Mouse (Mus musculus) midbrain, embryonic 10.5 days (tissue): Measurements from ENCODE around the gene Serpinb8. TPM values are rescaled to one million over a fixed set of nuclear protein-coding genes. Genes with fewer than 3 reads are reported as not detected.

Experiments used
- DNase-seq: peaks from one replicate; pipeline ENCODE4 v3.0.0-alpha.2; 2017; ENCODE audit warnings: low spot score
- H3K27ac ChIP-seq: fragments of 300-500 bp; sonication (generic); replicated peaks from 2 replicates; pipeline ENCODE4 v1.5.1; 2016; ENCODE audit warnings: mild to moderate bottlenecking
- H3K27me3 ChIP-seq: fragments of 300-500 bp; sonication (generic); 2 replicates; pipeline ENCODE4 v1.6.1; 2016; ENCODE audit warnings: low read depth, mild to moderate bottlenecking; ENCODE audit not compliant: poor library complexity, severe bottlenecking
- H3K36me3 ChIP-seq: fragments of 300-500 bp; sonication (generic); 2 replicates; pipeline ENCODE4 v1.6.1; 2016; ENCODE audit warnings: mild to moderate bottlenecking, moderate library complexity
- H3K4me1 ChIP-seq: fragments of 300-500 bp; sonication (generic); 2 replicates; pipeline ENCODE4 v1.6.1; 2016
- H3K4me3 ChIP-seq: fragments of 300-500 bp; sonication (generic); 2 replicates; pipeline ENCODE4 v1.5.1; 2016; ENCODE audit warnings: mild to moderate bottlenecking, moderate library complexity
- H3K9me3 ChIP-seq: fragments of 300-500 bp; sonication (generic); replicated peaks from 2 replicates; pipeline ENCODE4 v1.6.1; 2016; ENCODE audit warnings: mild to moderate bottlenecking
- WGBS: fragments of 180-500 bp; shearing (Covaris S2); methylation state at CpG from one replicate; pipeline ENCODE4 v1.1.7; 2016; 5-methylcytosine and 5-hydroxymethylcytosine counted together
- polyA plus RNA-seq: library from polyadenylated mRNA; unstranded; fragments of >200 nt; fragmentation: Nextera tagmentation; extraction: Ambion mirVana; gene quantifications from 2 replicates; pipeline ENCODE4 v1.2.1, GENCODE M21; 2016

Serpinb8 gene
- 0.48 TPM in 2 replicates for polyA plus RNA-seq

DNA sequence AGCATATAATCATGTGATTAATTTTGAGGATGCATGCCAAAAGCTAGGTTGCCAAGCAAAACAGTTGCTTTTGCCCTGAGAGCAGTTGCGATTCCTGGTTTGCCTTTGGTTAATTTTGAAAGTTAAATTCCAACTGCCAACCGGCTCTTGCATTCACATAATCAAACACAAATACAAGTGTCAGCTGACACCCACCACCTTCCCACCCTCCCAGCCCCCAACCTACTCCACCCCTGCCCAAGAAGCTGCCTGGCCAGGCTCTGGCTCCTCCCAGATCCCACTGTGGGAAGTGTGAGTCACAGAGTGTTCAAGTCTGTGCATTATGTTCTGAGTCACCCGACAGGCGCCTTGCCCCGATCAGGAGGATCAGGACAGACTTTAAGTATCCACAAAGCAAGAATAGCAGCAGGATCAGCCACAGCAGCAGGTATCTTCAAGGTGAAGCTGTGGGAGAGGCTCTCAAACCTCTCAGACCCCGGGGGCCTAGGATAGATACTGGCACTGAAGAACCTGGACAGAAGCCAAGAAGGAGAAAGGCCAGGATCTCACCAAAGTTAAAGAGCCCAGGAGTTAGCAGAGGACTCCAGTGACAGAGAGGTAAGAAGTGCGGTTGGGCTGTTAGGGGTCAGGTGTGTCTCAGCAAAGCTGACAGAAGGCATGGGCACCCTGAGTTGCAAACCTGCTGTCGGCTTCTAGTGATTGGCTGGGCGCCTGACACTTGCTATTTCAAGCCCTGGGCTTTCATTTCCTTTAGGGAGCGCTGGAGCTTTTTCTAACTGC lies at the start of gene Serpinb8:
TSS of gene Serpinb8 (plus strand) at position 316 of the 780 bp plus-strand sequence.
- Histone ChIP-seq H3K36me3 (no peaks in the 10 kb centered on the region), H3K27ac (no peak within 1 kb of the TSS), H3K4me1 (no peaks in the 10 kb centered on the region), H3K9me3 (no peaks in the 10 kb centered on the region), H3K4me3 (no peak within 1 kb of the TSS), H3K27me3 (no peaks in the 10 kb centered on the region)
- WGBS: 66% methylated on average over 10 of the region's 10 CpGs
- DNase-seq: no peak

DNA sequence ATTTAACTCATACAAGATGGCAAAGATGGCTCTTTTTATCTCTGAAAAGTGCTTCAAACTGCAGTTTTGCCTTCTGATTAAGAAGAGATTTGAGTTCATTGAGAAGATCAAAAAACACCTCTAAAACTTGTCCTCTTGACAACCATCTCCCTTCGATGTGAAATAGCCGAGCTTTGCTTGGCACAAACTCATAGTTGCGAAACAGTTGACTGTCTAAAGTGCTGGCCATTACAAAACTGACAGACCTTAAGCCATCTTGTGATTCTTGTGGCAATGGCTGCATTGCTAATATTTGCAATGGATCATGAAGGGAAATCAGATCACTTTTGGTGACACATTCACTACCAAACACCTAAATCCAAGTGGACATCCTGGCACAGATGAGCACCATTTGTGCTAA lies 30.3 kb upstream of the Serpinb8 start:
- no peaks in the 10 kb centered on the region for H3K9me3 ChIP-seq
- H3K36me3 ChIP-seq: no peaks in the 10 kb centered on the region
- DNase-seq: no peak
- no peak overlapping the region for H3K27ac ChIP-seq
- WGBS: 91% methylated on average over 3 of the region's 3 CpGs
- H3K4me1 ChIP-seq: no peaks in the 10 kb centered on the region
- H3K4me3 ChIP-seq: no peak overlapping the region
- no peaks in the 10 kb centered on the region for H3K27me3 ChIP-seq

DNA sequence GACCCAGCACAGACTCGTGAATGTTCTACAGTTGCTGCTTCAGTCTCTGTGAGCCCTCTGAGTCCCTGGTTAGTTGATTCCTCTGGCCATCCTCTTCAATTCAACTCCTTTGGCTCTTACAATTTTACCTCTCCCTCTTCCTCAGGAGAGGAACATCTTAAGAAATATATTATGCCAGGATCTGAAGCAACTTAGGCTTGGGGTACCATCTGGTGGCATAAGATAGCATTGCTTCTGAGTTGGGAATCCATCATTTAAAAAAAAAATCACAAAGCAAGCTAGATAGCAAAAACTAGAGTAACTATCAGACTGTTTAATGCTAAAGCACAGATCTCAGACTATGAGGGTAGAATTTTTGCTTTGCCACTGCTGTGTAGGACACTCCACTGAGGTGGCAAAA lies 27.7 kb upstream of the Serpinb8 start:
- H3K9me3 ChIP-seq: no peaks in the 10 kb centered on the region
- no peak overlapping the region for H3K4me3 ChIP-seq
- no peak overlapping the region for H3K27ac ChIP-seq
- DNase-seq: no peak
- H3K27me3 ChIP-seq: no peaks in the 10 kb centered on the region
- 74% methylated on average over 1 of the region's 1 CpGs for WGBS
- no peaks in the 10 kb centered on the region for H3K36me3 ChIP-seq
- no peaks in the 10 kb centered on the region for H3K4me1 ChIP-seq

DNA sequence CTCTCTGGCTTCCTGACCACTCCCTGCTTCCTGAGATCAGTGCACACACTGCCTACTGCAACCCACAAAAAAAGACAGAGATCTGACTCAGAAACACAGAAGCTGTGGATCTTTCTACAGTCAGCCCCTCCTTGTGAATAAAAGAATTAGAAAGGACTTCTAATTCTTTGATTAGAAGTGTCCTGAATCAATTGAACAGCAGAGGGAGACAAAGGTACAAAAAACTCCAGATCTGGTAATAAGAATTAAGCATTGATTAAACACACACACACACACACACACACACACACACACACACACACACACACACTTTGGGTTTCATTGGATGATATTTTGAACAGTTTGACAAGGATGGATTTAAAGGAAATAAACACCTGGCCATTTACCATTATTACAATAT lies 24.2 kb upstream of the Serpinb8 start:
- no peak for DNase-seq
- Histone ChIP-seq H3K4me1 (no peaks in the 10 kb centered on the region), H3K27ac (no peak overlapping the region)

DNA sequence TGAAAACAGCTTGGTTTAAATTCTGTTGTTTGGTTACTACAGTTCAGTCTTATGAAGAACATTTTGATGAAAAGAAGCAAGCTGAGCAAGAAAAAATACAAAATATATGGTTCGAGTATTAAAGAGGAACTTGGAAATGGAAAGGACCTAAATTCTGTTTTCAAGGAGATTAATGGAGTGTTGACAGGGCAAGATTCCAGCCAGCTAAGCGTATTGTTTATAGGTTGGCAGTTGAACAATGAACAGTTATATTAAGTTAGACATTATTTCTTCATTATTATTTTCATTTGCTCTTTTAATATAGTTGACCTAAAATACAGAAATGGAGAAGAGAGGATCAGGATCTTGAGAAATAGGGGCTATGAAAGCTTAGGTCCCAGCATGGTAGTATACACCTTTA lies 13.7 kb upstream of the Serpinb8 start:
- H3K27me3 ChIP-seq: no peaks in the 10 kb centered on the region
- H3K9me3 ChIP-seq: no peaks in the 10 kb centered on the region
- no peaks in the 10 kb centered on the region for H3K36me3 ChIP-seq
- no peak overlapping the region for H3K27ac ChIP-seq
- DNase-seq: no peak
- no peak overlapping the region for H3K4me3 ChIP-seq
- 90% methylated on average over 2 of the region's 2 CpGs for WGBS
- H3K4me1 ChIP-seq: no peaks in the 10 kb centered on the region

More for the DNA sequence above, 24.2 kb upstream of the Serpinb8 start:
- Histone ChIP-seq H3K4me3 (no peak overlapping the region), H3K9me3 (no peaks in the 10 kb centered on the region), H3K27me3 (no peaks in the 10 kb centered on the region), H3K36me3 (no peaks in the 10 kb centered on the region)

DNA sequence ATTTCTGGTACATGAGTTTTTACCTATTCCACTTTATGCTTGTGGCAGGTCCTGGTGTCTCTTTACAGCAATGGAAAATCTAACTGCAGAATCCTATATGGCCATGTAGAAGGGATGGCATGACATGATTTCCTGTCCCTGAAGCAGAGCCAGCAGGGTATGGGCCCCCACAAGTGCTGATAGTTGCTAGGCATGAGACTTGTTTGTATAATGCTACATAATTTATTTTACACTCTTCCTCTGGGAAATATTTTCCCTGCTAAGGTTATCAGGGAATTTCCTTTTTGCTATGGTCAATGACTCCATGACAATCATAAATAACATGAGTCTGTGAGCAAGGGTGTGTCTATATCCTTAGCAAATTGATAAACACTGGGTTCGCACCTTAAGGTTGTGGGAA lies 12.3 kb upstream of the Serpinb8 start:
- no peak overlapping the region for H3K4me3 ChIP-seq
- no peaks in the 10 kb centered on the region for H3K27me3 ChIP-seq
- WGBS: 96% methylated on average over 1 of the region's 1 CpGs
- no peaks in the 10 kb centered on the region for H3K4me1 ChIP-seq
- DNase-seq: no peak
- H3K9me3 ChIP-seq: no peaks in the 10 kb centered on the region
- H3K36me3 ChIP-seq: no peaks in the 10 kb centered on the region
- H3K27ac ChIP-seq: no peak overlapping the region

DNA sequence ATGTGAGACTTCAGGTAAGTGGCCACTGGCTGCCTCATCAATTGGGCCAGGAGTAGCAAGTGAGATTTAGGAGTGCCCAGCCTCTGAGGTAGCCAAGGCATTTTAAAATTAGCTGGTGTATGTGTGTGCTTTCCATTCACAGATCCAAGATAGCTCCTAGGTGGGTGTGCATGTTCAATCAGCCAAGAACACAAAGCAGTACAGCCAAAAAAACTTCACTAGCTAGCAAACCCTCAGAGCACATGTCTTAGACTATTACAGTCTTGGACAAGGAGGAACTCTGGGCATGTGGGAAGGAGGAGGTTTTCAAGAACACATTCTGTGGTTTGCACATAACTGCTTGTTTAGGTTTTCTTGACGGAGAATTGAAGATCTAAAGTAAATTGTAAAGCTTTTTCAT lies 8.6 kb upstream of the Serpinb8 start:
- no peaks in the 10 kb centered on the region for H3K36me3 ChIP-seq
- WGBS: 91% methylated on average over 1 of the region's 1 CpGs
- H3K4me1 ChIP-seq: no peaks in the 10 kb centered on the region

DNA sequence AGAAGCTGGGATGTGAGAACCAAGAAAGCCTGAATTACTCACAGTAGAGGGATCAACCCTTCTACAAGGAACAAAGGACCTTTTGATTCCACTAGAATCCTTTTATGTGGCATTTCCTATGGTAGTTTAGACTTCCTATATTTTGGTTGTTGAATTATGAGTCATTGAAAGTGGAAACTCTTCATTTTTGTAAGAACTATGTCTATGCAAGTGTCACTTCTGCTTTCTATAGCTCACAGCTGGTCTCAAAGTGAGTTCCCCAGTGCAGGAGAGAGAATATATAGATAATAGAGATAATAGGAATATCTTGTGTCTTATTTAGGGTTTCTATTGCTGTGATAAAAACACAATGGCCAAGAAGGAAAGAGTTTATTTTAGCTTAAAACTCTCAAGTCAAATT lies 6.9 kb upstream of the Serpinb8 start:
- Histone ChIP-seq H3K4me1 (no peaks in the 10 kb centered on the region), H3K27ac (no peak overlapping the region), H3K4me3 (no peak overlapping the region), H3K36me3 (no peaks in the 10 kb centered on the region), H3K27me3 (no peaks in the 10 kb centered on the region), H3K9me3 (no peaks in the 10 kb centered on the region)
- no peak for DNase-seq

More for the DNA sequence above, 8.6 kb upstream of the Serpinb8 start:
- H3K27ac ChIP-seq: no peak overlapping the region
- DNase-seq: no peak
- no peaks in the 10 kb centered on the region for H3K27me3 ChIP-seq
- no peaks in the 10 kb centered on the region for H3K9me3 ChIP-seq
- H3K4me3 ChIP-seq: no peak overlapping the region

DNA sequence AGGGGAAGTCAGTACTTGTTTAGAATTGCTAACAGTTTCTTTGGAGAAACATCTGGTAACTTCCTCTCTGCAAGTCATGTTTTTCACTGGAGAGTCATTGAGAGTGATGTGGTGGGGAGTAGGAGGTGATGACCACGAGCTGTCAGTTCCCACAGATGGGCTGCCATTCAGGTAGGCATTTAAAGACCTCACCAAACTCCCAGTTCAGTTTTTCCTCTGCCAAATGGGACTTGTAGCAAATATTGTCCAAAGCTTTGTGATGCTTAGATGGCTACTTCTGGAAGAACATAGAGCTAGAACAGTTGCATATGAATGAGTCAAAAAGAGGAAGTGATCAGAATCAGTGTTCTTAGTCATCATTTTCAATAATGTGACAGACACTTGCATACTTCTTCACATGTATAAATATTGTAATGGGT lies 5.8 kb upstream of the Serpinb8 start:
- WGBS: 38% methylated on average over 1 of the region's 1 CpGs
- Histone ChIP-seq H3K36me3 (no peaks in the 10 kb centered on the region), H3K4me1 (no peaks in the 10 kb centered on the region), H3K9me3 (no peaks in the 10 kb centered on the region), H3K4me3 (no peak overlapping the region), H3K27me3 (no peaks in the 10 kb centered on the region), H3K27ac (no peak overlapping the region)
- DNase-seq: no peak

DNA sequence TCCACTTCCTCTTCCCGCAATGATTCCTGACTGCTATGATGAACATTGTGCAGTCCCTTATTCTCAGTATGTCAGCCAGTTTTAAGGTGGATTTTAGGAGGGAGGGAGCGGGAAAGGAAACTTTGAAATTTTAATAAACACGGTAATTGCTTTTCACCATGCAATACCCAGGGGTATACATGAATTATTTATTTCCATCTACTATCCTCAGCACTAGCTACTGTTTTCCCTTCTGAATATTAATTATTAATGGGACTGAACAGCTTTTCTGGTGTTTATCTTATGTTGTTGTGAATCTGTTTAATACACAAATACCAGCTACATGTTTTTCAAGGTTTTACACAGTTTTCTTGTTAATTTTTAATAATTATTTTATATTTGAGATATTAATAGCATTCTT lies 4.9 kb upstream of the Serpinb8 start:
- H3K4me3 ChIP-seq: no peak overlapping the region
- H3K27me3 ChIP-seq: no peaks in the 10 kb centered on the region
- H3K36me3 ChIP-seq: no peaks in the 10 kb centered on the region
- DNase-seq: no peak
- no peaks in the 10 kb centered on the region for H3K4me1 ChIP-seq
- H3K9me3 ChIP-seq: no peaks in the 10 kb centered on the region
- WGBS: 92% methylated on average over 3 of the region's 3 CpGs
- no peak overlapping the region for H3K27ac ChIP-seq

DNA sequence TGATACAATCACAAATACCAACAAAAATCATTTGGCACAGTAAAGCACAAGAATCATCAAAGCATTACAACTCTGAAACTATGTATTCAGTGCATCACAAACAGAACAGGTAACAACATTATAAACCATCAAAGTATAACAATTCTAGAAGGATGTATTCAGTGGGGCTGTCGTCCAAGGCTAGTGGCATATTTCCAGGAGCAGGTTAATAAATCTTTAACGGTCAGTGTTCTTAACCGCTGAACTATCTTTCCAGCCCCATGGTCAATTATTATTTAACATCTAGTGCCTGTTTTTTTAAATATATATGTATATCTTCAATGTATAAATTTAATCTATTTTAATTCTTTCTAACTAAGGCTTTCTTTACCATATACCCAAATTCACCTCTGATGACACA lies 3.6 kb upstream of the Serpinb8 start:
- H3K27ac ChIP-seq: no peak overlapping the region
- 92% methylated on average over 3 of the region's 3 CpGs for WGBS
- H3K9me3 ChIP-seq: no peaks in the 10 kb centered on the region
- H3K27me3 ChIP-seq: no peaks in the 10 kb centered on the region
- no peak for DNase-seq
- H3K36me3 ChIP-seq: no peaks in the 10 kb centered on the region
- no peak overlapping the region for H3K4me3 ChIP-seq
- H3K4me1 ChIP-seq: no peaks in the 10 kb centered on the region

DNA sequence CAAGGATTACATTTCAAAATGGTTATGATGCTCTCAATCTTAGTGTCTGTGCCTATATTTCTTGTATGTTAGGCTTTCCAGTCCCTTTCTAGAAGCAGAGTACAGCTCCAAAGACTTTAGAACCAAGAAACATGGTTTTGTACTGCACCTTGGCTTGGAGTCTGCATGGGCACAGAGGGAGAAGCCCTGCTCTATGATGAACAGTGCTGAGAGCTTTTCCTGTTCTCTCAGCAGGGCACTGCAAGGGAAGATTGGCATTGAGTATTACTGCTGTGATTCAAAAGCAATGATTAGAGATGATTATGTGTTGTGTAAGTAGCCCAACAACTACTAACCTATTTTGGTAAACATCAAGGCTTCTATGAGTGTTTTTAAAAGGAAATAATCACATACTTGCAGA lies 1.6 kb upstream of the Serpinb8 start:
- H3K9me3 ChIP-seq: no peaks in the 10 kb centered on the region
- no peak overlapping the region for H3K27ac ChIP-seq
- H3K36me3 ChIP-seq: no peaks in the 10 kb centered on the region
- H3K27me3 ChIP-seq: no peaks in the 10 kb centered on the region
- no peaks in the 10 kb centered on the region for H3K4me1 ChIP-seq
- H3K4me3 ChIP-seq: no peak overlapping the region
- no peak for DNase-seq

DNA sequence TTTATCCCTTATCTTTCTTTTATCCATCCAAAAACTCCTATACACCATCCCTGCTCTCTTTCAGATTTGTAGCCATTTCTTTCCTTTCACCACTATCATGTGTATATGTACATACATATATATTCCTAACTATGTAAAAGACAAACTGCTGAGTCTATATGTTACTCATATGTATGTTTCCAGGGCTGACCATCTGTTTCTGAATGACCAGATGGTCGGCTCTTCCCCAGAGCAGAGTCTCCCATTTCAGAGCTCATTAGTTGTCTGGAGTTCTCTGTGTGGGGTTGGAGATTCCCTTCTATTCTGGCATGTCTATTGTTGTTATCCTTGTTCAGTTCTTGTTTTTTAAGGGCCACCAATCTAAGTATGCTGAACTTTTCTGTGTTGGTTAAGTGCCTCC lies 1.2 kb upstream of the Serpinb8 start:
- H3K27me3 ChIP-seq: no peaks in the 10 kb centered on the region
- H3K4me3 ChIP-seq: no peak overlapping the region
- no peaks in the 10 kb centered on the region for H3K36me3 ChIP-seq
- no peak for DNase-seq
- no peaks in the 10 kb centered on the region for H3K4me1 ChIP-seq
- H3K27ac ChIP-seq: no peak overlapping the region
- WGBS: 66% methylated on average over 1 of the region's 1 CpGs
- H3K9me3 ChIP-seq: no peaks in the 10 kb centered on the region

DNA sequence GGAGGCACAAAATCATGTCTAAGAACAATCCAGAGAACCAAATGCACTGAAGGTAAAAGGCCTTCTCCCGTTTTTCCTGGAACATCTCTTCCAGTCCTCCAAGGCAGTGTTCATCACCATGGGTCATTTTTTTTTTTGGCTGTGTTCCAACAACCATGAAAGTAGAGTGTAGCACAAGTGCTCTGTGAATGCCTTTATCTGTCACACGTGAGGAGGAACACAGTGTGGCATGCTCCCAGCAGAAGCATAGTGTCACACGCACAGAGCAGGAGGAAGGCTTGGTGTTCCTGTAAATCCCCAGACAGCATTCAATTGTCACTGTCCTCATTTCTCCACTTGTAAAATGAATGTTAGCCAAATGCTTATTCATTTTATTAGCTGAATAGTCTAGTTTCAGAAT lies 2.8 kb downstream of the Serpinb8 start:
- Histone ChIP-seq H3K9me3 (no peaks in the 10 kb centered on the region), H3K27me3 (no peaks in the 10 kb centered on the region), H3K36me3 (no peaks in the 10 kb centered on the region), H3K27ac (no peak overlapping the region), H3K4me1 (no peaks in the 10 kb centered on the region), H3K4me3 (no peak overlapping the region)
- WGBS: 87% methylated on average over 3 of the region's 3 CpGs
- DNase-seq: no peak
